Mouse (Mus musculus): ENCODE measurements around the gene Zfp148. TPM values are rescaled to one million over a fixed set of nuclear protein-coding genes. Genes with fewer than 3 reads are reported as not detected.

The Zfp148 gene
- total and polyA plus RNA-seq, 3 experiments, result 6.1 to 40.9 (median 37.9) TPM

- no peak overlapping the region for H3K27ac ChIP-seq
- DNase-seq, result no peak
- intact Hi-C loops (cut with DNase I), result no loop called here
These were observed 34.3 kb upstream of the Zfp148 start for GRCm38 (mm10) chr16:33346376-33346775.

GRCm38 (mm10) chr16:33347134-33347533 lies 33.5 kb upstream of the Zfp148 start:
- no peaks in the 10 kb centered on the region for H3K36me3 ChIP-seq (ENCODE audit: control insufficient read depth, insufficient read depth, low read length)
- H3K9ac ChIP-seq (ENCODE audit: low read depth, low read length), result no peak overlapping the region
- TF ChIP-seq EP300 (IDR thresholded peaks at IDR 0.05; ENCODE audit: insufficient read depth, low read depth, low read length) (no peak), CTCF (IDR thresholded peaks at IDR 0.05) (no peak), POLR2A (IDR thresholded peaks at IDR 0.05; ENCODE audit: insufficient read depth, low read depth, low read length) (no peak)
- H3K27ac ChIP-seq, result no peak overlapping the region
- H3K4me1 ChIP-seq (ENCODE audit: control insufficient read depth, insufficient read depth, low read length), result no peaks in the 10 kb centered on the region
- intact Hi-C loops (cut with DNase I), result no loop called here
- no peak for DNase-seq
- WGBS, result 52% methylated on average over 5 of the region's 5 CpGs
- H3K4me3 ChIP-seq, result no peak overlapping the region
- no peaks in the 10 kb centered on the region for H3K79me2 ChIP-seq (replicated peaks; ENCODE audit: control insufficient read depth, insufficient read depth, low read length)
- no peaks in the 10 kb centered on the region for H3K27me3 ChIP-seq (ENCODE audit: control insufficient read depth, insufficient read depth, low read length)

More at GRCm38 (mm10) chr16:33346376-33346775, 34.3 kb upstream of the Zfp148 start:
- 50% methylated on average over 3 of the region's 3 CpGs for WGBS
- TF ChIP-seq POLR2A (IDR thresholded peaks at IDR 0.05; ENCODE audit: insufficient read depth, low read depth, low read length), result no peak
- TF ChIP-seq EP300 (IDR thresholded peaks at IDR 0.05; ENCODE audit: insufficient read depth, low read depth, low read length), result no peak
- no peak for TF ChIP-seq CTCF (IDR thresholded peaks at IDR 0.05)
- no peak overlapping the region for H3K4me3 ChIP-seq
- no peaks in the 10 kb centered on the region for H3K36me3 ChIP-seq (ENCODE audit: control insufficient read depth, insufficient read depth, low read length)
- no peak overlapping the region for H3K9ac ChIP-seq (ENCODE audit: low read depth, low read length)
- no peaks in the 10 kb centered on the region for H3K4me1 ChIP-seq (ENCODE audit: control insufficient read depth, insufficient read depth, low read length)
- H3K27me3 ChIP-seq (ENCODE audit: control insufficient read depth, insufficient read depth, low read length), result no peaks in the 10 kb centered on the region
- no peaks in the 10 kb centered on the region for H3K79me2 ChIP-seq (replicated peaks; ENCODE audit: control insufficient read depth, insufficient read depth, low read length)

- Histone ChIP-seq H3K4me3 (no peak overlapping the region), H3K9ac (ENCODE audit: low read depth, low read length) (no peak overlapping the region), H3K79me2 (replicated peaks; ENCODE audit: control insufficient read depth, insufficient read depth, low read length) (no peaks in the 10 kb centered on the region), H3K27ac (no peak overlapping the region), H3K27me3 (ENCODE audit: control insufficient read depth, insufficient read depth, low read length) (no peaks in the 10 kb centered on the region), H3K4me1 (ENCODE audit: control insufficient read depth, insufficient read depth, low read length) (no peaks in the 10 kb centered on the region), H3K36me3 (ENCODE audit: control insufficient read depth, insufficient read depth, low read length) (no peaks in the 10 kb centered on the region)
- 71% methylated on average over 6 of the region's 6 CpGs for WGBS
- TF ChIP-seq EP300 (IDR thresholded peaks at IDR 0.05; ENCODE audit: insufficient read depth, low read depth, low read length), result no peak
- TF ChIP-seq POLR2A (IDR thresholded peaks at IDR 0.05; ENCODE audit: insufficient read depth, low read depth, low read length), result no peak
- no peak for TF ChIP-seq CTCF (IDR thresholded peaks at IDR 0.05)
- no peak for DNase-seq
- intact Hi-C loops (cut with DNase I), result loop anchor here (1.0 kb wide), 1 partner anchor 73 kb away; no protein-coding TSS in a partner anchor
These were observed 22.8 kb upstream of the Zfp148 start for GRCm38 (mm10) chr16:33357805-33358204.

GRCm38 (mm10) chr16:33365772-33366171 lies 14.9 kb upstream of the Zfp148 start:
- H3K79me2 ChIP-seq (replicated peaks; ENCODE audit: control insufficient read depth, insufficient read depth, low read length), result no peaks in the 10 kb centered on the region
- TF ChIP-seq EP300 (IDR thresholded peaks at IDR 0.05; ENCODE audit: insufficient read depth, low read depth, low read length) (no peak), CTCF (IDR thresholded peaks at IDR 0.05) (no peak), POLR2A (IDR thresholded peaks at IDR 0.05; ENCODE audit: insufficient read depth, low read depth, low read length) (no peak)
- intact Hi-C loops (cut with DNase I), result no loop called here
- H3K36me3 ChIP-seq (ENCODE audit: control insufficient read depth, insufficient read depth, low read length), result no peaks in the 10 kb centered on the region
- H3K4me1 ChIP-seq (ENCODE audit: control insufficient read depth, insufficient read depth, low read length), result peaks cover 1% of the 10 kb centered on the region; the same call in 1 of the 2 replicates
- H3K27me3 ChIP-seq (ENCODE audit: control insufficient read depth, insufficient read depth, low read length), result no peaks in the 10 kb centered on the region
- H3K27ac ChIP-seq, result peak overlapping the region; percentile 61
- WGBS, result 63% methylated on average over 6 of the region's 6 CpGs
- no peak for DNase-seq
- no peak overlapping the region for H3K9ac ChIP-seq (ENCODE audit: low read depth, low read length)
- H3K4me3 ChIP-seq, result no peak overlapping the region

- no peak for DNase-seq
- TF ChIP-seq POLR2A (IDR thresholded peaks at IDR 0.05; ENCODE audit: insufficient read depth, low read depth, low read length) (no peak), CTCF (IDR thresholded peaks at IDR 0.05) (no peak), EP300 (IDR thresholded peaks at IDR 0.05; ENCODE audit: insufficient read depth, low read depth, low read length) (no peak)
- Histone ChIP-seq H3K27ac (no peak overlapping the region), H3K4me1 (ENCODE audit: control insufficient read depth, insufficient read depth, low read length) (peaks cover 1% of the 10 kb centered on the region; the same call in 1 of the 2 replicates), H3K27me3 (ENCODE audit: control insufficient read depth, insufficient read depth, low read length) (no peaks in the 10 kb centered on the region), H3K79me2 (replicated peaks; ENCODE audit: control insufficient read depth, insufficient read depth, low read length) (no peaks in the 10 kb centered on the region), H3K9ac (ENCODE audit: low read depth, low read length) (no peak overlapping the region), H3K4me3 (no peak overlapping the region), H3K36me3 (ENCODE audit: control insufficient read depth, insufficient read depth, low read length) (no peaks in the 10 kb centered on the region)
- intact Hi-C loops (cut with DNase I), result no loop called here
- 37% methylated on average over 3 of the region's 3 CpGs for WGBS
These were observed 12.0 kb upstream of the Zfp148 start for GRCm38 (mm10) chr16:33368632-33369031.

- H3K4me1 ChIP-seq (ENCODE audit: control insufficient read depth, insufficient read depth, low read length), result peaks cover 1% of the 10 kb centered on the region; the same call in 1 of the 2 replicates
- H3K9ac ChIP-seq (ENCODE audit: low read depth, low read length), result no peak overlapping the region
- H3K4me3 ChIP-seq, result no peak overlapping the region
- intact Hi-C loops (cut with DNase I), result no loop called here
- no peaks in the 10 kb centered on the region for H3K27me3 ChIP-seq (ENCODE audit: control insufficient read depth, insufficient read depth, low read length)
- no peak for DNase-seq
- WGBS, result 53% methylated on average over 6 of the region's 6 CpGs
- H3K27ac ChIP-seq, result no peak overlapping the region
- H3K36me3 ChIP-seq (ENCODE audit: control insufficient read depth, insufficient read depth, low read length), result no peaks in the 10 kb centered on the region
- H3K79me2 ChIP-seq (replicated peaks; ENCODE audit: control insufficient read depth, insufficient read depth, low read length), result no peaks in the 10 kb centered on the region
- no peak for TF ChIP-seq EP300 (IDR thresholded peaks at IDR 0.05; ENCODE audit: insufficient read depth, low read depth, low read length)
- TF ChIP-seq CTCF (IDR thresholded peaks at IDR 0.05), result no peak
- no peak for TF ChIP-seq POLR2A (IDR thresholded peaks at IDR 0.05; ENCODE audit: insufficient read depth, low read depth, low read length)
These were observed 9.8 kb upstream of the Zfp148 start for GRCm38 (mm10) chr16:33370836-33371235.
